Mouse (Mus musculus): ENCODE measurements around the gene Mettl24.
A peak's percentile ranks its signal among the peaks of the same experiment; 100 is the strongest.

Mettl24 gene

GRCm38 (mm10) chr10:40684326-40684725, 1.2 kb downstream of the Mettl24 start:
- no peak for DNase-seq (ENCODE audit: low spot score in 2 of 2)

DNA sequence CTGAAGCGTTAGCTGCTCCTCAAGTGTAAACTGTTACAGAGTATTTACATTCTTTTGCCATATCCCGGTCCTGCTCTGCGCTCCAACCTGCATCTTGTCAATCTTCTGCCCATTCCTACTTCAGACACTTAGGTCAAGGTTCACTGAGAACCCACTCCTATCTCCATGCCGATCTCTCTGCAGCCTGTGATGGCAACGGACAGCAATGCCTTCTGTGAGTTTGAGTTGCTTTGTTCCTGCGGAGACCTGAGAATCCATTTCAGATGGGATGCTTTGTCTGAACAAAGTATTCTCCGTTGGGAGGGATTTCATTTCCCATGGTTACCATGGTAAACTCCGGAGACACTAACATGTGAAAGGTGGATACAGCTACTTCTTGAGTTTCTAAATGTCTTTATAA, 2.6 kb downstream of the Mettl24 start:
- DNase-seq (ENCODE audit: low spot score in 2 of 2) = no peak

GRCm38 (mm10) chr10:40686976-40687375, 3.9 kb downstream of the Mettl24 start:
- DNase-seq (ENCODE audit: low spot score in 2 of 2) = no peak

GRCm38 (mm10) chr10:40687407-40687806, 4.3 kb downstream of the Mettl24 start:
- DNase-seq (ENCODE audit: low spot score in 2 of 2) = no peak

GRCm38 (mm10) chr10:40688266-40688665, 5.2 kb downstream of the Mettl24 start:
- no peak for DNase-seq (ENCODE audit: low spot score in 2 of 2)

DNA sequence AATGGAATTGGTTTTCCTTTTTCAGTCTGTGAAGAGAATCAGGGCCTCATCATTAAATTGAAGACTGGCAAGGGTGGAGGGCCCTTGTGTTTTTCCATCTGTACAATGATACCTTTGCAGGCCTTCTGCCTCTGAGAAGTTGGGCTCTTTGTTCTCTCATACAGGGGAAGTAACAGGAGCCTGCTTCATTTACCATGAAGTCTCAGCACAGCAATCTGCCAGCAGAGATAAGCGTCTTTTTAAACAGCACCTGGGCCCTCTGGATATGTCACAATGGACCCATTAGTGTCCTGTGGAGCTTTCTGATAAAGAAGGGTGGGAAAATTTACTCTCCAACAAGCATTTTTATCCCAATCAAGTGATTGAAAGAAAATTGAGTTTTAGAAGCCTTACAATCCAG, 5.8 kb downstream of the Mettl24 start:
- DNase-seq (ENCODE audit: low spot score in 2 of 2) = no peak

DNA sequence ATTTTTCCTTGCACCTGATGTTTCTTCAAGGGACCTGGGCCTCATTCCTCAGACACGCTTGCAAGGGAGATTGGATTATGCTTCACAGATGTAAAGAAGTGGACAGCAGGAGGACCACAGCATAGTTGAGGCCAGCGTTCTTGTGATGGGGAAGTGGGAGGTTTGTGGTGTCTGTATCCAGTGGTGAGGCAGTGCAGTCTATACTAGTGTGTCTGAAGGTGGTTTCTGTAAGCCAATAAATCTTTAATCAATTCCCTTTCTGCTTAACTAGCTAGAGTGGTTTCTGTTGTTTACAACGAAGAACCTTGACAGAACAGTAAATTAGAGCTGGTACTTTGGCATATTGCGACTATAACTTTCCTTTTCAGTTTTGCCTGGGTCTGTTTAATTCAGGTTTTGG, 15.6 kb downstream of the Mettl24 start:
- DNase-seq (ENCODE audit: low spot score in 2 of 2) = no peak

- no peak for DNase-seq (ENCODE audit: low spot score in 2 of 2)
Observed at GRCm38 (mm10) chr10:40711127-40711526, 28.0 kb downstream of the Mettl24 start.

DNA sequence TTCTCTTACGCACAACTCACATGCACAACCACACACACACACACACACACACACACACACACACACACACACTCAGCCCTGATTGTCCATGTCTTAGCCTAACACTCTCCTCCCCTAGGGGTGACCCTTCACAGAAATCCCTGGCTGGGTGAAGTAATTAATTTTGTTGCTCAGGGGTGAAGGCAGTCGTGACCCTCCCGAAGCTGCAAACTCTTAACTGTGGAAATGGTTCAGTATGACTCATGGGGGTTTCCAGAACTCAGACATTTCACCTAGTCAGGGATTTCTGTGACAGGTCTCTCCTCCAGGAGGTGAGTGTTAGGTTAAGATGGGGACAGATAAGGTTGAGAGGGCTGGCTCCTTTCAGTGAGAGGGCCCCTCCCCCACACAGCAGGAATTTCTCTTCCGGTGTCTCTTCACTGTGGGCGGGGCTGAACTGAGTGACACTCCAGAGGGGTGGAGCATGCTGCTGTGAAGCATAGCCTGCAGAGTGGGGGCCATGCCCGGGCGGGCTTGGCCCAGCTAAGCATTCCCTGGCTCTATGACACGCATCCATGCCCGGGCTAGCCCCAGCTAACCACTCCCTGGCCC, 30.0 kb downstream of the Mettl24 start:
- peak in 1 of 2 experiments; percentile 7 for DNase-seq (ENCODE audit: low spot score in 2 of 2)

DNA sequence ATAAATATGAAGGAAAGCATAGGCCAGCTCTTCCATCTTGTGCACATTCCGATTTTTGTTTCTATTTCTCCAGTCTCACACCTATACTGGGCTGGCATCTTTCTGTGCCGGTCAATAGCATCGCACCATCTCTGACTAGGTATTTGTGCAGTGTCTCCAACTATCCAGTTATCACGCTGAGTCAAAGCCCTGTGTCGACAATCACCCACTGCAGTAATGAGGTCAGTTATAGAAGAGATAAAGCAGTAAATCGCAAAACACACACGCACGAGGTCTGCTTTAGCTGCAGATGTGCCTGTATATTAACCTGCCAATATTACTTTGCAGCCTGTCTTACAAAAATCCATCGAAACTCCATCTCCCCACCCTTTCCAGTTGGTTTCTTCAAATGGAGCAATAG, 30.7 kb downstream of the Mettl24 start:
- DNase-seq (ENCODE audit: low spot score in 2 of 2) = no peak

DNA sequence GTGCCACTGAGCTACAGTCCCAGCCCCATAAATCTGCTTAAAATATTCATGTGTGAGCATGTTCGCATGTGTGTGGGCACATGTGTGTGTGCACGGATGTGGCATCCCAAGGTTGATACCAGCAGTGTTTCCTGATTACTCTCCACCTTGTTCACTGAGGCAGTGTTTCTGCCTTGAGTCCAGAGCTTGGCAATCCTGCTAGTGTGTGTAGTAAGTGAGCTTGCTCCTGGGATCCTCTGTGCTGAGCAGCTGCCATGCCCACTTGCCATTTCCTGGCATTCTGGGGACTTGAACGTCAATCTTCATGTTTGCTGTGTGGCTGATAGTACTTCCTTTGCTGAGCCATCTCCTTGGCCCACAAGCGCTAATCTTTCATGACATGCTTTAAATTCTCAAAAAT, 32.1 kb downstream of the Mettl24 start:
- no peak for DNase-seq (ENCODE audit: low spot score in 2 of 2)

- no peak for DNase-seq (ENCODE audit: low spot score in 2 of 2)
Observed at GRCm38 (mm10) chr10:40716296-40716695, 33.2 kb downstream of the Mettl24 start.

- no peak for DNase-seq (ENCODE audit: low spot score in 2 of 2)
Observed at GRCm38 (mm10) chr10:40716713-40717112, 33.6 kb downstream of the Mettl24 start.

DNA sequence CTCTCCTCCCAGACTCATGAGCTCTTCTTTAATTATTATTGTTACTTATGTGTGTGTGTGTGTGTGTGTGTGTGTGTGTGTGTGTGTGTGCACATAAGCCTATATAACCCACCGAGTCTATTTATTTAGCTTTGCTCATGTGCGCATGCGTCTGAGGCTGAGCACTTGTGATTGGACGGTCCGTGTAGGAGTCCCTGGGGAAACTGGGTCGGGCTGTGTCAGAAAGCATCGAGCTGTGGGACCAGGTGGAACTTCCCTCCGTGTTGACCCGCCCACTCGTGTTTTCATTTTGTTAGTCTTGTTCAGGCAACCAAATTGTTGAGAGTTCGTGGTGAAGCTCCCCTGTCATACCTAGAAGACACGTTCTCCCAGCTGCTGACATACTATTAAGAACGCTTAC, 35.3 kb downstream of the Mettl24 start:
- DNase-seq (ENCODE audit: low spot score in 2 of 2) = no peak

GRCm38 (mm10) chr10:40719062-40719461, 36.0 kb downstream of the Mettl24 start:
- no peak for DNase-seq (ENCODE audit: low spot score in 2 of 2)

GRCm38 (mm10) chr10:40720883-40721282, 37.8 kb downstream of the Mettl24 start:
- no peak for DNase-seq (ENCODE audit: low spot score in 2 of 2)

DNA sequence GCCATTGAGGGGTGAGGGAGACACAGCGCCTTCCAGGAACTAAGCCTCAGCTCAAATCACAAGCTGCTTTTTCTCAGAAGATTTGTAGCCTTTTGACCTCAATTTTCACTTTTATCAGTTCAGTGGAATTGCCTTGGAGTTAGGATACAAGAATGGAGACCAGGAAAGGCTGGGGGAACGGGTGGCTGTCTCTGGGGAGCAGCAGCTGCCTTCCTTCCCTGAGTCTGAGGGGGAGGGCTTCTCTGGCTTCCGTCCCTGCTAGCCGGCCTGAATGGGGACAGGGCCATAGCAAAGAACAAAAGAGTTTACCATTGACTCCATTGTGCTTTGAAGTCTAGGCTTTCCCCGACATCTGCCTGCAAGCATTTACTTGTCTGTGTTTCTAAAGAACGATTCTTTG, 41.3 kb downstream of the Mettl24 start:
- no peak for DNase-seq (ENCODE audit: low spot score in 2 of 2)

GRCm38 (mm10) chr10:40725066-40725465, 42.0 kb downstream of the Mettl24 start:
- DNase-seq (ENCODE audit: low spot score in 2 of 2) = no peak

GRCm38 (mm10) chr10:40725471-40725870, 42.4 kb downstream of the Mettl24 start:
- no peak for DNase-seq (ENCODE audit: low spot score in 2 of 2)

DNA sequence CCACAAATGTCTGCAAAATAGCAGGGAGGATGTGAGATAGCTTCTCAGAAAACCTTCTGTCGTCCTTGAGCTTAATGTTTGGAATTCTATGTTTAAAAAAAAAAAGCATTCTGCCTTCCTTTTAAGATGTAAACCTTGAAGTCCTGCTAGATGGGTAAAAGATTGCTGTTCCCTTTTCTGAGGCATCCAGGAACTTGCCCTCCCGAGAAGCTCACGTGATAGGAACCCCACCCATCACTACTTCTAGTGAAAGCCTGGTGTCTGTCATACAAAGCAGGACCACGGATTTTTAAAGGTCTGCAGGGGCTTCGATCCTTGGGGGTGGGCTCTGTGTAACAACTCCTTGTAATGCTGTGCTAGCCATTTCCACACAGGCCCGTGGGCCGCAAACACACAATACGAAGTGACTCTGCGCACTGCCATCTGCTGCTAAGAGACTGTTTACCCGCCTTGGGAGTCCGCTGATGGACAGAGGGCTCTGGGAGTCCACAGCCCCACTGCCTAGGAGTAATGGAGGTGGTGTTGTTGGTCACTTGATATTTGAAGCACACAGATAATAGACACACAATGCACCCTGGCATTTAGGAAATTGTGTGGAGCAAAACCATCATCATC, 43.3 kb downstream of the Mettl24 start:
- DNase-seq (ENCODE audit: low spot score in 2 of 2) = no peak

GRCm38 (mm10) chr10:40726989-40727388, 43.9 kb downstream of the Mettl24 start:
- DNase-seq (ENCODE audit: low spot score in 2 of 2) = no peak

DNA sequence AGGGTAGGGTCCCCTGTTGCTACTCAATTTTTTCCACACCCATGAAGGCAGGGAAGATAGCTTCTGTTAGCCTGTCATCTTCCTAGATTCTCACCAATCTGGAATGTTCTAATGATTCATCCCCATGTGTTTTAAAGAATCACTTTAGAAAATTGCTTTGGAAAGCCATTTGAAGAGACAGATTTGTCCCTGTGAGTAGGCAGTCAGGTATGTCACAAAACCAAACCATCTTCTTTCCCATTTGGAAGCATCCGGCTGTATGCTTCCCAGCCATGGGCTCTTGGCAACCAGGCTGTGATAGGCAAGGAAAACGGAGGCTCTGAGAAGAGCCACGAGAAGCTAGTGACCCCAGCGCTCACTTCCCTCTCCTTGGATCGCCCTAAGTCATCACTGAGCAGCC, 47.1 kb downstream of the Mettl24 start:
- no peak for DNase-seq (ENCODE audit: low spot score in 2 of 2)

DNA sequence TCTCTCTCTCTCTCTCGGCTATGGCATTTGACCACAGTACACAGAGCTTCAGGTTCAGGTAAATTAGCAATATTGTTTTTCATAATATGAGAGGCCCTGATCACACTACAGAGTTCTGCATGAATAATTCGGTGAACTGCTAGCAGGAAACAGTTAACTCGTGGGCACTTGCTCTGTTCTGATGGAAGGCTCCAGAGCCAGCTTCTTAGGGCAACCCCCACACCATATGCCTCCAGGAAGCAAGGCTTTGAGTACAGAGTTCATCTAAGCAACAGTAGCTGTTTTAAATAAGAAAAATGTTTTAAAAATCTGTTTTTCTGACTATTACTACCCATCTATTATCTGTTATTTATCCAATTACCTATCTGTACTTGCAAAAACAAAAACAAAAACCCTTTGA, 50.2 kb downstream of the Mettl24 start:
- no peak for DNase-seq (ENCODE audit: low spot score in 2 of 2)

DNA sequence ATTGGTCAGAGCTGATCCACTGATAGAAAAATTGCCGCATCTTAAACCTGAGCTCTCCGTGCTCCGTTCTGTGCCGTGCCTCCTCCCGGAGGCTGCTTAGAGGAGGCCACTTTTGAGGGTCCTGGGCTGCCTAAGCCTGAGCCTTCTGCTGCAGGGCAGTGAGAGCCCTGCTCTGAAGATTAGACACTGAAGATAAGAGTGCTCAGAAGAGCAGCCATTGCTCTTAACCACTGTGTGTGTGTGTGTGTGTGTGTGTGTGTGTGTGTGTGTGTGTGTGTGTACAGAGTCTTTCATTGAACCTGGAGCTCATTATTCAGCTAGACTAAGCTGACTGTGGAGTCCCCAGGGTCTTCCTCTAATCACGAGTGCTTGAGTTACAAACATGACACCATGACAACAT, 53.1 kb downstream of the Mettl24 start:
- no peak for DNase-seq (ENCODE audit: low spot score in 2 of 2)
